Mouse (Mus musculus): ENCODE measurements around the gene Slfn4. TPM values are rescaled to one million over a fixed set of nuclear protein-coding genes. Genes with fewer than 3 reads are reported as not detected.
"Not testable (repeated sequence)": the region's sequence is repeated elsewhere in the genome, so short reads cannot be mapped to it uniquely, and the experiment has no call there.

The Slfn4 gene
- 0.08 and 0.26 TPM in 2 replicates for polyA plus RNA-seq (2014; fragmentation: Nextera tagmentation; extraction: Ambion mirVana)

GRCm38 (mm10) chr11:83174948-83175539 is at the start of gene Slfn4:
Gene Slfn4, plus strand, starts transcription at chr11:83175186.
- Histone ChIP-seq H3K4me1 (ENCODE audit: control insufficient read depth, insufficient read depth, low read length) (no peaks in the 10 kb centered on the region), H3K9ac (ENCODE audit: low read depth, low read length) (no peak within 1 kb of the TSS), H3K4me3 (ENCODE audit: low read depth, low read length) (no peak within 1 kb of the TSS), H3K4me2 (ENCODE audit: low read depth, low read length) (no peak within 1 kb of the TSS), H3K27ac (replicated peaks; ENCODE audit: low read depth, low read length) (no peak within 1 kb of the TSS), H3K27me3 (replicated peaks; ENCODE audit: control insufficient read depth, insufficient read depth, low read length) (no peaks in the 10 kb centered on the region), H3K36me3 (ENCODE audit: control insufficient read depth, insufficient read depth, low read length) (no peaks in the 10 kb centered on the region), H3K9me3 (ENCODE audit: control insufficient read depth, low read length) (no peaks in the 10 kb centered on the region)
- DNase-seq (ENCODE audit: low spot score) (no peak), ATAC-seq (ENCODE audit: low read depth) (no peak)
- 78% methylated on average over 12 of the region's 12 CpGs for WGBS

GRCm38 (mm10) chr11:83125633-83126032 is 49.4 kb upstream of the Slfn4 start:
- H3K9me3 ChIP-seq (ENCODE audit: control insufficient read depth, low read length); ATAC-seq (ENCODE audit: low read depth); DNase-seq (ENCODE audit: low spot score); H3K4me1 ChIP-seq (ENCODE audit: control insufficient read depth, insufficient read depth, low read length); H3K36me3 ChIP-seq (ENCODE audit: control insufficient read depth, insufficient read depth, low read length); H3K27me3 ChIP-seq (replicated peaks; ENCODE audit: control insufficient read depth, insufficient read depth, low read length); H3K4me3 ChIP-seq (ENCODE audit: low read depth, low read length); H3K4me2 ChIP-seq (ENCODE audit: low read depth, low read length); H3K27ac ChIP-seq (replicated peaks; ENCODE audit: low read depth, low read length); H3K9ac ChIP-seq (ENCODE audit: low read depth, low read length): not testable (repeated sequence)
- WGBS: no CpG with 5 or more reads among the region's 1 CpGs

GRCm38 (mm10) chr11:83137253-83137652 is 37.7 kb upstream of the Slfn4 start:
- not testable (repeated sequence) for DNase-seq (ENCODE audit: low spot score); H3K4me2 ChIP-seq (ENCODE audit: low read depth, low read length); ATAC-seq (ENCODE audit: low read depth); H3K27me3 ChIP-seq (replicated peaks; ENCODE audit: control insufficient read depth, insufficient read depth, low read length); H3K9me3 ChIP-seq (ENCODE audit: control insufficient read depth, low read length); H3K36me3 ChIP-seq (ENCODE audit: control insufficient read depth, insufficient read depth, low read length); H3K9ac ChIP-seq (ENCODE audit: low read depth, low read length); H3K4me1 ChIP-seq (ENCODE audit: control insufficient read depth, insufficient read depth, low read length); H3K27ac ChIP-seq (replicated peaks; ENCODE audit: low read depth, low read length); H3K4me3 ChIP-seq (ENCODE audit: low read depth, low read length)
- WGBS: no CpG with 5 or more reads among the region's 2 CpGs

GRCm38 (mm10) chr11:83148939-83149338 is 26.0 kb upstream of the Slfn4 start:
- ATAC-seq (ENCODE audit: low read depth); H3K4me2 ChIP-seq (ENCODE audit: low read depth, low read length); DNase-seq (ENCODE audit: low spot score); H3K36me3 ChIP-seq (ENCODE audit: control insufficient read depth, insufficient read depth, low read length); H3K4me3 ChIP-seq (ENCODE audit: low read depth, low read length); H3K27me3 ChIP-seq (replicated peaks; ENCODE audit: control insufficient read depth, insufficient read depth, low read length); H3K9ac ChIP-seq (ENCODE audit: low read depth, low read length); H3K9me3 ChIP-seq (ENCODE audit: control insufficient read depth, low read length); H3K27ac ChIP-seq (replicated peaks; ENCODE audit: low read depth, low read length); H3K4me1 ChIP-seq (ENCODE audit: control insufficient read depth, insufficient read depth, low read length): not testable (repeated sequence)
- no CpG with 5 or more reads among the region's 1 CpGs for WGBS

GRCm38 (mm10) chr11:83191134-83191893 is 16.3 kb downstream of the Slfn4 start, which contains the start of gene Slfn3:
Gene Slfn3, plus strand, starts transcription at chr11:83191330.
- Histone ChIP-seq H3K36me3 (ENCODE audit: control insufficient read depth, insufficient read depth, low read length) (no peaks in the 10 kb centered on the region), H3K4me3 (ENCODE audit: low read depth, low read length) (peak within 1 kb of the TSS; percentile 28), H3K9me3 (ENCODE audit: control insufficient read depth, low read length) (no peaks in the 10 kb centered on the region), H3K4me2 (ENCODE audit: low read depth, low read length) (peak within 1 kb of the TSS; percentile 38), H3K27ac (replicated peaks; ENCODE audit: low read depth, low read length) (no peak within 1 kb of the TSS), H3K27me3 (replicated peaks; ENCODE audit: control insufficient read depth, insufficient read depth, low read length) (no peaks in the 10 kb centered on the region), H3K9ac (ENCODE audit: low read depth, low read length) (no peak within 1 kb of the TSS; the same call in 1 of the 2 replicates), H3K4me1 (ENCODE audit: control insufficient read depth, insufficient read depth, low read length) (no peaks in the 10 kb centered on the region)
- ATAC-seq (ENCODE audit: low read depth) (no peak), DNase-seq (ENCODE audit: low spot score) (peak; percentile 23)
- 48% methylated on average over 12 of the region's 12 CpGs for WGBS

GRCm38 (mm10) chr11:83192001-83192400 is 17.0 kb downstream of the Slfn4 start:
- Histone ChIP-seq H3K4me3 (ENCODE audit: low read depth, low read length) (no peak overlapping the region), H3K36me3 (ENCODE audit: control insufficient read depth, insufficient read depth, low read length) (no peaks in the 10 kb centered on the region), H3K4me2 (ENCODE audit: low read depth, low read length) (peak overlapping the region; percentile 38; the same call in 1 of the 2 replicates), H3K9ac (ENCODE audit: low read depth, low read length) (no peak overlapping the region), H3K4me1 (ENCODE audit: control insufficient read depth, insufficient read depth, low read length) (no peaks in the 10 kb centered on the region), H3K27ac (replicated peaks; ENCODE audit: low read depth, low read length) (no peak overlapping the region), H3K27me3 (replicated peaks; ENCODE audit: control insufficient read depth, insufficient read depth, low read length) (no peaks in the 10 kb centered on the region), H3K9me3 (ENCODE audit: control insufficient read depth, low read length) (no peaks in the 10 kb centered on the region)
- 0 out of 2 replicates have a peak, but pooled peaks have one; percentile 33 for ATAC-seq (ENCODE audit: low read depth)
- DNase-seq (ENCODE audit: low spot score): peak; percentile 62
- 71% methylated on average over 3 of the region's 3 CpGs for WGBS

- Histone ChIP-seq H3K27me3 (replicated peaks; ENCODE audit: control insufficient read depth, insufficient read depth, low read length) (no peaks in the 10 kb centered on the region), H3K4me3 (ENCODE audit: low read depth, low read length) (no peak overlapping the region), H3K4me1 (ENCODE audit: control insufficient read depth, insufficient read depth, low read length) (no peaks in the 10 kb centered on the region), H3K27ac (replicated peaks; ENCODE audit: low read depth, low read length) (no peak overlapping the region), H3K36me3 (ENCODE audit: control insufficient read depth, insufficient read depth, low read length) (no peaks in the 10 kb centered on the region), H3K9ac (ENCODE audit: low read depth, low read length) (no peak overlapping the region), H3K4me2 (ENCODE audit: low read depth, low read length) (no peak overlapping the region), H3K9me3 (ENCODE audit: control insufficient read depth, low read length) (no peaks in the 10 kb centered on the region)
- DNase-seq (ENCODE audit: low spot score) (no peak), ATAC-seq (ENCODE audit: low read depth) (no peak)
Observed at GRCm38 (mm10) chr11:83205002-83205401, 30.0 kb downstream of the Slfn4 start.

GRCm38 (mm10) chr11:83216119-83216518 is 41.1 kb downstream of the Slfn4 start:
- H3K9ac ChIP-seq (ENCODE audit: low read depth, low read length): no peak overlapping the region
- H3K36me3 ChIP-seq (ENCODE audit: control insufficient read depth, insufficient read depth, low read length): no peaks in the 10 kb centered on the region
- no peak overlapping the region for H3K27ac ChIP-seq (replicated peaks; ENCODE audit: low read depth, low read length)
- WGBS: 67% methylated on average over 1 of the region's 1 CpGs
- no peak overlapping the region for H3K4me3 ChIP-seq (ENCODE audit: low read depth, low read length)
- no peaks in the 10 kb centered on the region for H3K9me3 ChIP-seq (ENCODE audit: control insufficient read depth, low read length)
- H3K4me1 ChIP-seq (ENCODE audit: control insufficient read depth, insufficient read depth, low read length): no peaks in the 10 kb centered on the region
- H3K4me2 ChIP-seq (ENCODE audit: low read depth, low read length): no peak overlapping the region
- ATAC-seq (ENCODE audit: low read depth) (no peak), DNase-seq (ENCODE audit: low spot score) (no peak)
- no peaks in the 10 kb centered on the region for H3K27me3 ChIP-seq (replicated peaks; ENCODE audit: control insufficient read depth, insufficient read depth, low read length)
